Mouse (Mus musculus) heart, adult 11 months (tissue): ENCODE measurements around the gene Xk.
"Not testable (repeated sequence)": the region's sequence is repeated elsewhere in the genome, so short reads cannot be mapped to it uniquely, and the experiment has no call there.

Source experiments
- DNase-seq: peaks from one replicate; pipeline ENCODE4 v3.0.0; 2022

Xk gene

GRCm38 (mm10) chrX:9327954-9328353 lies 55.4 kb downstream of the Xk start:
- not testable (repeated sequence) for DNase-seq

- DNase-seq, result not testable (repeated sequence)
These were observed 59.9 kb downstream of the Xk start for GRCm38 (mm10) chrX:9332366-9332962.

GRCm38 (mm10) chrX:9333035-9333434 lies 60.5 kb downstream of the Xk start:
- not testable (repeated sequence) for DNase-seq

GRCm38 (mm10) chrX:9334996-9335395 lies 62.4 kb downstream of the Xk start:
- not testable (repeated sequence) for DNase-seq

GRCm38 (mm10) chrX:9350327-9350726 lies 77.8 kb downstream of the Xk start, which contains the start of gene H2al1k:
Gene H2al1k (plus strand): TSS chrX:9350627.
- DNase-seq, result not testable (repeated sequence)
